Mouse (Mus musculus) bone marrow, adult 2 months (tissue): ENCODE data around the gene Gm3045. TPM values are rescaled to one million over a fixed set of nuclear protein-coding genes. Genes with fewer than 3 reads are reported as not detected.

Experiments used
- H3K27ac ChIP-seq: fragments of 200-500 bp; 2 replicates; pipeline ENCODE4 v1.5.1; 2012; ENCODE audit warnings: low read depth, mild to moderate bottlenecking, control low read depth, inconsistent platforms, low read length; ENCODE audit not compliant: control insufficient read depth, poor library complexity, insufficient read depth
- H3K4me1 ChIP-seq: fragments of 200-500 bp; 2 replicates; pipeline ENCODE4 v1.6.1; 2011; ENCODE audit warnings: low read length; ENCODE audit not compliant: control insufficient read depth, insufficient read depth
- H3K4me3 ChIP-seq: fragments of 200-500 bp; replicated peaks from 2 replicates; pipeline ENCODE3; 2011; ENCODE audit warnings: mild to moderate bottlenecking, low read depth, low read length, control low read depth; ENCODE audit not compliant: control insufficient read depth
- CTCF ChIP-seq: fragments of 200-500 bp; IDR thresholded peaks from 2 replicates; pipeline ENCODE4 v1.5.1; 2011; ENCODE audit warnings: low read length, control low read depth; ENCODE audit not compliant: control insufficient read depth, insufficient read depth
- POLR2A ChIP-seq: fragments of 200-500 bp; IDR thresholded peaks from 2 replicates; pipeline ENCODE4 v1.6.1; 2011; ENCODE audit warnings: low read depth, mild to moderate bottlenecking, control low read depth, low read length, borderline replicate concordance; ENCODE audit not compliant: control insufficient read depth
- WGBS: fragments of 180-500 bp; shearing (Covaris S2); methylation state at CpG from one replicate; pipeline ENCODE4 v1.1.7; 2018; 5-methylcytosine and 5-hydroxymethylcytosine counted together
- polyA plus RNA-seq: library from polyadenylated mRNA; stranded (reverse); fragments of >200 nt; gene quantifications from 2 replicates; pipeline ENCODE4 v1.2.4, GENCODE M21; 2011; ENCODE audit warnings: low replicate concordance; ENCODE audit not compliant: missing spikeins, insufficient read depth, insufficient read length

The Gm3045 gene
- not detected in 2 replicates for polyA plus RNA-seq

- Histone ChIP-seq H3K27ac (no peak within 1 kb of the TSS), H3K4me1 (no peaks in the 10 kb centered on the region), H3K4me3 (no peak within 1 kb of the TSS)
- WGBS, result 74% methylated on average over 4 of the region's 4 CpGs
- TF ChIP-seq CTCF, result no peak
- no peak for TF ChIP-seq POLR2A
These were observed at the start of gene Gm3045 for GRCm38 (mm10) chr13:56426365-56426764. Gene Gm3045 (plus strand): TSS chr13:56426594.

GRCm38 (mm10) chr13:56380855-56381685 lies 45.3 kb upstream of the Gm3045 start:
- 72% methylated on average over 14 of the region's 14 CpGs for WGBS
- no peak overlapping the region for H3K27ac ChIP-seq
- no peaks in the 10 kb centered on the region; the same call in 1 of the 2 replicates for H3K4me1 ChIP-seq
- TF ChIP-seq POLR2A (no peak), CTCF (no peak)
- H3K4me3 ChIP-seq, result no peak overlapping the region

DNA sequence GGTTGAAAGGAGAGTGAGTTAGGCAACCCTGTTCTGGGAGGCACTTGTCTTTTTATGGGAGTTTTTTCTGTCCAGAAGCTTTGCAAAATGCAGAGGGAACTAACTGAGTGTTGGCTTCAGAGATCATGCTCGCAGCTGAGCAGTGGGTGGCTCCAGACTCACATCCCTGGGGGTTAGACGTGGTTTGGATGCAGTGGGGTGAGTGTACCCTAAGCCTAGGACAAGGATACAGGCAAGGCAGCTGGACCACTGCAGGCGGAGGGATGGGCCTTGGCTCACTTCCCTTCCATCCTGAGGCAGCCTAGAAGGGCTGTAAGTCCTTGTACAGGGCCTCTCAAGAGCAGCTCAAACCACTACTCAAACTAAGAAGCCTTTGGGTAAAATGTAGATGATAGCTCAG lies 43.0 kb upstream of the Gm3045 start:
- 61% methylated on average over 3 of the region's 3 CpGs for WGBS
- Histone ChIP-seq H3K27ac (no peak overlapping the region), H3K4me1 (no peaks in the 10 kb centered on the region; the same call in 1 of the 2 replicates), H3K4me3 (no peak overlapping the region)
- no peak for TF ChIP-seq POLR2A

DNA sequence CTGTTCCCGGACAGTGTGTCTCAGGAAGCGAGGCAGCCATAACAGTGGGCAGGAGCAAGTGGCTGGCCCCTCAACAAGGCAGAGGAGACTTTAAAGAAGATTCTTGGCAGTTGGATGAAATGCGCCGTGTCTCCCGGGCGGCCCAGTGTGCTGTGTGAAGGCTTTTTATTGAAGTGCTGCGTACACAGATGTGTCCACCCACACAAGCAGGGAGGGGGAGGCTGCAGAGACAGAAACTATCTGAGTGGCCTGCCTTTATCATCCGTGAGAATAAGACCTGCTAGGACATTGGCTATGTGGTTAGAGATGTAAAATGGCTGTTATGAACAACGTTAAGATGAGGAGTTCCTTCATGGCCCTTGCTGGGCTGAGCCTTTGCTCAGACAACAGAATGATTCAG lies 40.0 kb upstream of the Gm3045 start:
- Histone ChIP-seq H3K4me1 (no peaks in the 10 kb centered on the region), H3K27ac (no peak overlapping the region), H3K4me3 (no peak overlapping the region)
- 80% methylated on average over 9 of the region's 9 CpGs for WGBS
- TF ChIP-seq CTCF, result no peak
- TF ChIP-seq POLR2A, result no peak

GRCm38 (mm10) chr13:56387374-56387773 lies 39.0 kb upstream of the Gm3045 start:
- 13% methylated on average over 5 of the region's 5 CpGs for WGBS
- H3K4me3 ChIP-seq, result no peak overlapping the region
- H3K4me1 ChIP-seq, result no peaks in the 10 kb centered on the region
- TF ChIP-seq CTCF (no peak), POLR2A (no peak)
- no peak overlapping the region for H3K27ac ChIP-seq

- TF ChIP-seq CTCF (no peak), POLR2A (no peak)
- no peaks in the 10 kb centered on the region for H3K4me1 ChIP-seq
- H3K4me3 ChIP-seq, result no peak overlapping the region
- no peak overlapping the region for H3K27ac ChIP-seq
- 80% methylated on average over 1 of the region's 1 CpGs for WGBS
These were observed 38.4 kb upstream of the Gm3045 start for GRCm38 (mm10) chr13:56388042-56388441.

DNA sequence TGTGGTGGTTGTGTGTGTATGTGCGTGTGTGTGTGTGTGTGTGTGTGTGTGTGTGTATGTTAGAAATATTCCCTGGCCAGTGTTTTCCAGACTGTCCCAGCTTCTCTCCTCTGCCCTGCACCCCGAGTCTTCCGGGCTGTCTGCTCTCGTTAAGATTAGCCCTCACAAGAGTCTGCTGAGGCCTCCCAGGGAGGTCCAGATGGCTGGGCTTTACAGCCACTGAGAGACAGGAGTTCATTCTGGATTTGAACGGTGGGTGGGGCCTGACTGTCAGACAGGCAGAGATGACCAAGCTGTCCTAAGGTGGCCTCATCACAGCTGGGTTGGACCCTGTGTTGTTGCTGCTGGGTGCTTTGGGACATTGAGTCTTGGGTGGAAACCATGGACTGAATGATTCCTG lies 28.8 kb upstream of the Gm3045 start:
- no peak overlapping the region for H3K27ac ChIP-seq
- TF ChIP-seq POLR2A (no peak), CTCF (no peak)
- WGBS, result 77% methylated on average over 5 of the region's 5 CpGs
- H3K4me1 ChIP-seq, result no peaks in the 10 kb centered on the region
- no peak overlapping the region for H3K4me3 ChIP-seq

DNA sequence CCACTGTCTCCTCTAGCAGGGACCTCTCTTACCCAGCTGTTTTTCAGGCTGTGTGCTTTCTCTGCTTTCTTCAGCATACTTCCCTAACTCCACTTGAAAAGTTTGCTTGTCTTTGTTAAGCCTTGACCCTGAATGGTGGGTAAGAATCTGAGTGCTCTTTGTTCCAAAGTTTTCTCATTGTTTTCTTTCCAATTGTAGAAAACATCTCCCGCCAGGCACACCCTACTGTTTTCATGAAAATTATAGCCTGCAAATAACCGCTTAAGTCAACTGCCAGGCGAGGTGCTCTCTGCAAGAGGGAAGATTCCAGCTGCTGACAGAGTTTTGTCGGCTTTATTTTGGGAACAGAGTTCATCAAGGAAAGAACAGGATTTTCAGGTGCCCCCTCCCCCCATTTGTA lies 25.2 kb upstream of the Gm3045 start:
- H3K4me3 ChIP-seq, result no peak overlapping the region
- H3K27ac ChIP-seq, result no peak overlapping the region
- no peaks in the 10 kb centered on the region for H3K4me1 ChIP-seq
- TF ChIP-seq POLR2A (no peak), CTCF (no peak)
- WGBS, result 78% methylated on average over 4 of the region's 4 CpGs
